Mouse (Mus musculus): Measurements from ENCODE around the gene D930048N14Rik. TPM values are rescaled to one million over a fixed set of nuclear protein-coding genes. Genes with fewer than 3 reads are reported as not detected.

Gene D930048N14Rik
- polyA plus RNA-seq, 1 experiment from 2014 or later, result 0.44 TPM

DNA sequence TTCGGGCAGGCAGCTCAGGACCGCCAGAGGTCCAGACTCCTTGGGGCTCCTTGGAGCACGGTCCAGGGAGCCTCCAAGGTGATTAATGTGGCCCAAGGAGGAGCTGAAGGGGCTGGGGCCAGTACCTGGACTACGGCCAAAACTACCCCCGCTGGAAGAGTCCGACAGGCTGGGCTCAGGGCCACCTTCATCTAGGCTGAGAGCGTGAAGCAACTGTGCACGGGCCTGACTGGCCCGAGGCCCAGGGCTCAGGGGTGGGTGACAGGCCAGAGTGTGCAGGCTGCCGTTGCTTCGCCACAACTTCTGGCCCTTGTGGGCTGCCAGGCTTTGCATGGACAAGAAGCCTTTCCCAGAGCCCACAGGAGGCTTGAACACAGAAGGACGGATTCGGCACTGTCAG, 5.5 kb upstream of the D930048N14Rik start:
- no peaks in the 10 kb centered on the region for H3K36me3 ChIP-seq (ENCODE audit: control insufficient read depth, insufficient read depth, low read length)
- H3K9ac ChIP-seq (ENCODE audit: low read length), result no peak overlapping the region
- peaks cover 1% of the 10 kb centered on the region; the same call in 1 of the 2 replicates for H3K4me1 ChIP-seq (ENCODE audit: control insufficient read depth, insufficient read depth, low read length)
- no peak for ATAC-seq
- H3K27ac ChIP-seq (ENCODE audit: low read depth, low read length), result no peak overlapping the region
- no peaks in the 10 kb centered on the region for H3K9me3 ChIP-seq (replicated peaks; ENCODE audit: control insufficient read depth, low read length)
- H3K4me3 ChIP-seq (ENCODE audit: low read depth, low read length), result no peak overlapping the region
- no peak overlapping the region for H3K4me2 ChIP-seq (ENCODE audit: low read length)
- 73% methylated on average over 13 of the region's 13 CpGs for WGBS
- H3K27me3 ChIP-seq (replicated peaks; ENCODE audit: control insufficient read depth, insufficient read depth, low read length), result 0 out of 2 replicates have a peak, but pooled peaks cover 3% of the 10 kb centered on the region
- DNase-seq (ENCODE audit: low spot score), result no peak

DNA sequence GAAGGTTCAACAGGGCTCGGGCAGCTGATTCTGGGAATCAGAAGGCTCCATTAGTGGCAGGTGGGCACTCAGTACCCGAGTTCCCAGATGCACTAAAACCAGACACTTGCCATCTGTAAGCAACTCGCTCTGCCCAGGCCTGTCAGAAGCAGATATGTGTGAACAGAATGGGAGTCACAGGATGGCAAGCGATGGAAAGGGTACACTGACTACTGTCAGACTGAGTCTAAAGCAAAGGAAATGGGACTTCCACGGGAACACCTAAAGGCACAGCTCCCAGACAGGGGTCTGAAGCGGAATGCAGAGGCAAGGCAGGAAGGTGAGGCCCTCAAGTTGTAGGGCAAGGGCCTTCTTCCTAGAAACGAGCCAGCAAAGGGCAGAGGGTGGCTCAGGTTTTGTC, 4.5 kb upstream of the D930048N14Rik start:
- no peak overlapping the region for H3K9ac ChIP-seq (ENCODE audit: low read length)
- H3K4me3 ChIP-seq (ENCODE audit: low read depth, low read length), result no peak overlapping the region
- DNase-seq (ENCODE audit: low spot score), result no peak
- H3K9me3 ChIP-seq (replicated peaks; ENCODE audit: control insufficient read depth, low read length), result no peaks in the 10 kb centered on the region
- no peak for ATAC-seq
- 87% methylated on average over 7 of the region's 7 CpGs for WGBS
- peaks cover 7% of the 10 kb centered on the region for H3K27me3 ChIP-seq (replicated peaks; ENCODE audit: control insufficient read depth, insufficient read depth, low read length)
- peaks cover 3% of the 10 kb centered on the region; the same call in 1 of the 2 replicates for H3K4me1 ChIP-seq (ENCODE audit: control insufficient read depth, insufficient read depth, low read length)
- H3K27ac ChIP-seq (ENCODE audit: low read depth, low read length), result no peak overlapping the region
- no peak overlapping the region for H3K4me2 ChIP-seq (ENCODE audit: low read length)
- H3K36me3 ChIP-seq (ENCODE audit: control insufficient read depth, insufficient read depth, low read length), result no peaks in the 10 kb centered on the region

DNA sequence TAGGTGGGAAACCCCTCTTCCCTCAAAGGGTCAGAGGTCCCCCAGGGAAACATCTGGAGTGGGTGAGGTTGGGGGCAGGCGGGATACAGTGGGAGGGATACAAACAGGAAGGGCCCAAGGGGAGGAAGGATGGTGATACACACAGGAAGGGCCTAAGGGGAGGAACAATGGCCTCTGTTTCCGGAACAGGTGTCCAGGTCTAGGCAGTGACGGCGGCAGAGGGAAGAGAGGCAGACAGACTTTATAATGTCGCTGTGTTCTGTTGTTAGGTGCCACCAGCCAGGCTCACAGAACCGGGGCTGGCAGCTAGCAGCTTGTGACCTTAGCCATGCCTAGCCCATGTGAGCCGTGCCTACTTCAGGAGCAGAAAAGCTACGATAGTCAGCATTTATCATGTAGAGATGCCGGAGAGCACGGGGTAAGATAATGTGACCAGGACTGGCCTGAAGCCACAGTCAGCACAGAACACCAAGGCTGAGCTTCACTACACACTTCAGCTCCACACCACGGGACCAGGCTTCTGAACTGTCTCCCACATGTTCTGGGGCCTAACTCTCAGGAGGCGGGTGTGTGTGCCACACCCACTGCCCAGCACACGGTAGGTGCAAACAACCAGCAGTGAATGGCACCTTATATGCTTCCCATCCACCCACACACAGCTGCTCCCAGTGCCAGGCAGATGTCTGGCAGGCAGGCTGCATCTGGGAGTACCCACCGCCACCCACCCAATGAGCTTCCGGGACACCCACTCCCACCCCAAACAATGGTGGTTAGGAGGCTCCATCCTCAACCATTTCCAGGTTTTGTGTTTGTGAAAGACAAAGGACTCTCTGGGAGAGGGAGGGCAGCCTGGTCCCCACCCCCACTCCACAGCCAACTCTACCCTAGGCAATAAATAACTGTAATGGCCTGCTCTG, 3.7 kb upstream of the D930048N14Rik start:
- 87% methylated on average over 15 of the region's 15 CpGs for WGBS
- peaks cover 3% of the 10 kb centered on the region; the same call in 1 of the 2 replicates for H3K4me1 ChIP-seq (ENCODE audit: control insufficient read depth, insufficient read depth, low read length)

DNA sequence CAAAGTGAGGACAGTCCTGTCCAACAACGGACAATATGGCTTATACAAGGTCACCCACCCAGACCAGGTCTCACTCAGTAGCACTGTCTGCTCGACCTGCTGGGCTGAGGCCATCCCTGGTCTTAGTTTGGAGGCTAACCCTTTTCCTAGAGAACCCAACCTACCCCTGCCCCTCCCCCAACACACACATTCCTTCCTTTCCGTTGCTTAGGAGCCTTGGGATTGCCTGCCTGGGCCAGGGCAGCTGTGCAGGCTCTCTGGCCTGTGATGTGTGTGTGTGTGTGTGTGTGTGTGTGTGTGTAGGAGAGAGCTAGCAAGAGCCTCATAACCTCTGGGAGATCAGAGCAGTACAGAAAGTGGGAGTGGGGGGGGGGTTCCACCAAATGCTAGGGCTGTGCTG, 2.2 kb upstream of the D930048N14Rik start:
- no peak overlapping the region for H3K27ac ChIP-seq (ENCODE audit: low read depth, low read length)
- H3K9ac ChIP-seq (ENCODE audit: low read length), result no peak overlapping the region

More for the DNA sequence above, 3.7 kb upstream of the D930048N14Rik start:
- H3K36me3 ChIP-seq (ENCODE audit: control insufficient read depth, insufficient read depth, low read length), result no peaks in the 10 kb centered on the region
- H3K27ac ChIP-seq (ENCODE audit: low read depth, low read length), result 0 out of 2 replicates have a peak overlapping the region, but pooled peaks have one; percentile 14
- no peak for DNase-seq (ENCODE audit: low spot score)
- H3K4me2 ChIP-seq (ENCODE audit: low read length), result no peak overlapping the region
- no peaks in the 10 kb centered on the region for H3K9me3 ChIP-seq (replicated peaks; ENCODE audit: control insufficient read depth, low read length)
- no peak for ATAC-seq
- no peak overlapping the region for H3K4me3 ChIP-seq (ENCODE audit: low read depth, low read length)
- H3K9ac ChIP-seq (ENCODE audit: low read length), result no peak overlapping the region
- peaks cover 13% of the 10 kb centered on the region for H3K27me3 ChIP-seq (replicated peaks; ENCODE audit: control insufficient read depth, insufficient read depth, low read length)

DNA sequence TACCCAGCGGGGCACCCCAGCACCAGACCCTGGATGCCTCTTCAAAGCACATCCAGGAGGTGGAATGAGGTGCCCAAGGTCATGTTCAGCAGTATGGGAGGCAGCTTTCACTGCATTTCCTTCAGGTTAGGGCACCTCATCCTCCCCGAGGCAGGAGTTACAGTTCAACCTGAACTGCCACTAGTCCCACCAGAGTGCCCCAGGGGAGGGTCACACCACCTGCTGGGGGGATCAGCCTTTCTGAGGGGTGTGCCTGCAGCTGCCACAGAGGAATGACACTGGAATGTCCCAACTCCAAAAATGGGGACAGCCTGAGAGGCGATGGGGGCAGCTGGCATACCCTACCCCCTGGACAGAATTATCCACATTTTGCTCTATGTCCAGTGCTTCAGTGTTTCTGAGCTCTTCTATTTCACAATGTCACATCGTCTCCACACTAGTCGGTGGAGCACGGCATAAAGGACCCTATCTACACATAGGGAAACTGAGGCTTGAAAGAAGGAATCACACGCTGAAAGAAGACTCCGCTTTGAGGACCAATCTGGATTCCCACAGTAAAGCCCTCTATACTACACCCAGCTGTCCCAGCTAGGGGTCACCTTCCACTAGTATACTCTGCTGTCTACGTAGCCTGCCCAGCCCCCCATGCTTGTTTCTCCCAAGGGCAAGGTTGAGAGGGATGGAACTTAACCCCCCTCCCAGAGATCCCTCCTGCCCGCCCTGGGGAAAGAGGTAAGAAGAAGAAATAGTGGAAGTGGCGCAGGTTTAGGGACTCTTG, 1.5 kb upstream of the D930048N14Rik start:
- ATAC-seq, result no peak
- no peaks in the 10 kb centered on the region for H3K9me3 ChIP-seq (replicated peaks; ENCODE audit: control insufficient read depth, low read length)
- H3K9ac ChIP-seq (ENCODE audit: low read length), result 0 out of 2 replicates have a peak overlapping the region, but pooled peaks have one; percentile 67
- peaks cover 3% of the 10 kb centered on the region; the same call in 1 of the 2 replicates for H3K4me1 ChIP-seq (ENCODE audit: control insufficient read depth, insufficient read depth, low read length)
- H3K4me2 ChIP-seq (ENCODE audit: low read length), result peak overlapping the region; percentile 93; the same call in 1 of the 2 replicates
- H3K36me3 ChIP-seq (ENCODE audit: control insufficient read depth, insufficient read depth, low read length), result no peaks in the 10 kb centered on the region
- peak overlapping the region; percentile 54; the same call in 1 of the 2 replicates for H3K4me3 ChIP-seq (ENCODE audit: low read depth, low read length)
- no peak overlapping the region for H3K27ac ChIP-seq (ENCODE audit: low read depth, low read length)
- 34% methylated on average over 11 of the region's 11 CpGs for WGBS
- peaks cover 13% of the 10 kb centered on the region for H3K27me3 ChIP-seq (replicated peaks; ENCODE audit: control insufficient read depth, insufficient read depth, low read length)
- DNase-seq (ENCODE audit: low spot score), result no peak

More for the DNA sequence above, 2.2 kb upstream of the D930048N14Rik start:
- WGBS, result 11% methylated on average over 3 of the region's 3 CpGs
- no peaks in the 10 kb centered on the region for H3K9me3 ChIP-seq (replicated peaks; ENCODE audit: control insufficient read depth, low read length)
- peaks cover 3% of the 10 kb centered on the region; the same call in 1 of the 2 replicates for H3K4me1 ChIP-seq (ENCODE audit: control insufficient read depth, insufficient read depth, low read length)
- DNase-seq (ENCODE audit: low spot score) (no peak), ATAC-seq (no peak)
- no peak overlapping the region for H3K4me3 ChIP-seq (ENCODE audit: low read depth, low read length)
- H3K4me2 ChIP-seq (ENCODE audit: low read length), result peak overlapping the region; percentile 12; the same call in 1 of the 2 replicates
- H3K27me3 ChIP-seq (replicated peaks; ENCODE audit: control insufficient read depth, insufficient read depth, low read length), result peaks cover 13% of the 10 kb centered on the region
- H3K36me3 ChIP-seq (ENCODE audit: control insufficient read depth, insufficient read depth, low read length), result no peaks in the 10 kb centered on the region

DNA sequence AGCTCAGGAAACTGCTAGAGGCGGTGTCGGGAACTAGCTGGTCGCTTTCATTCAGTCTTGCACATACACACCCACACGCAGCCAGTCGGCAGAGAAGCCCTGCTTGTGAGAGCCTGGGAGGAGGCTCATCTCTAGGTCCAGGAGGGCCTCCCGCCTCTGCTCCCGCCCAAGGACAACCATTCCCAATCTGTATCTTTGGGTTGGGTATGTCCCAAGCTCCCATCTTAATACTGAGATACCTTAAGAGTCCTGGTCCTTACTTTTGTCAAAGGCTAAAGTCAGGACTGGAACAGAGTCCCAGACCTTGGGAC, 910 bp upstream of the D930048N14Rik start:
- Histone ChIP-seq H3K27ac (ENCODE audit: low read depth, low read length) (no peak overlapping the region), H3K4me3 (ENCODE audit: low read depth, low read length) (peak overlapping the region; percentile 54), H3K4me2 (ENCODE audit: low read length) (peak overlapping the region; percentile 93), H3K9ac (ENCODE audit: low read length) (peak overlapping the region; percentile 67), H3K27me3 (replicated peaks; ENCODE audit: control insufficient read depth, insufficient read depth, low read length) (peaks cover 13% of the 10 kb centered on the region), H3K9me3 (replicated peaks; ENCODE audit: control insufficient read depth, low read length) (no peaks in the 10 kb centered on the region), H3K36me3 (ENCODE audit: control insufficient read depth, insufficient read depth, low read length) (no peaks in the 10 kb centered on the region), H3K4me1 (ENCODE audit: control insufficient read depth, insufficient read depth, low read length) (peaks cover 3% of the 10 kb centered on the region; the same call in 1 of the 2 replicates)
- peak; percentile 3; the same call in 1 of the 2 replicates for ATAC-seq
- no peak for DNase-seq (ENCODE audit: low spot score)
- WGBS, result 7% methylated on average over 7 of the region's 7 CpGs

DNA sequence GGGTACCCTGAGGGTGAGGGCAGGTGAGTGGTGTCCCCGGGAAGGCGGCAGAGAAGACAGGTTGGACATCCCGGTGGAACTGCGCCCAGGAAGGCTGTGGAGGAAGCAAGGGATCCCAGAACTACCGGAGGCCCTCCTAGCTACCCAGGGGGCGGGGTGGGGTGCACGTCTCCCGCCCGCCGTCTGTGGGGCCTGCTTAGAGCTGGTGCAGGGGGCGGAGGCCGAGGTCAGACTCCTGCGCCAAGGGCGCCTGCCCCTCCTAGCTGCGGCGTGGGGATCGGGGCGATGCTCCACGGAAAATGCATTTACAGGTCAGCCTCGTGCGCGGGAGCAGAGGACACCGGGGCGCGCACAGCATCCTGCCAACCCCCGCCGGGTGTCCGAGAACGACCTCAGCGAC, 493 bp upstream of the D930048N14Rik start:
- H3K9me3 ChIP-seq (replicated peaks; ENCODE audit: control insufficient read depth, low read length), result no peaks in the 10 kb centered on the region
- peak; percentile 19 for ATAC-seq
- no peak for DNase-seq (ENCODE audit: low spot score)
- H3K27ac ChIP-seq (ENCODE audit: low read depth, low read length), result no peak overlapping the region
- H3K4me2 ChIP-seq (ENCODE audit: low read length), result peak overlapping the region; percentile 93
- H3K27me3 ChIP-seq (replicated peaks; ENCODE audit: control insufficient read depth, insufficient read depth, low read length), result peaks cover 13% of the 10 kb centered on the region
- WGBS, result 0% methylated on average over 28 of the region's 30 CpGs
- H3K9ac ChIP-seq (ENCODE audit: low read length), result peak overlapping the region; percentile 67
- peaks cover 3% of the 10 kb centered on the region; the same call in 1 of the 2 replicates for H3K4me1 ChIP-seq (ENCODE audit: control insufficient read depth, insufficient read depth, low read length)
- peak overlapping the region; percentile 54 for H3K4me3 ChIP-seq (ENCODE audit: low read depth, low read length)
- H3K36me3 ChIP-seq (ENCODE audit: control insufficient read depth, insufficient read depth, low read length), result no peaks in the 10 kb centered on the region

DNA sequence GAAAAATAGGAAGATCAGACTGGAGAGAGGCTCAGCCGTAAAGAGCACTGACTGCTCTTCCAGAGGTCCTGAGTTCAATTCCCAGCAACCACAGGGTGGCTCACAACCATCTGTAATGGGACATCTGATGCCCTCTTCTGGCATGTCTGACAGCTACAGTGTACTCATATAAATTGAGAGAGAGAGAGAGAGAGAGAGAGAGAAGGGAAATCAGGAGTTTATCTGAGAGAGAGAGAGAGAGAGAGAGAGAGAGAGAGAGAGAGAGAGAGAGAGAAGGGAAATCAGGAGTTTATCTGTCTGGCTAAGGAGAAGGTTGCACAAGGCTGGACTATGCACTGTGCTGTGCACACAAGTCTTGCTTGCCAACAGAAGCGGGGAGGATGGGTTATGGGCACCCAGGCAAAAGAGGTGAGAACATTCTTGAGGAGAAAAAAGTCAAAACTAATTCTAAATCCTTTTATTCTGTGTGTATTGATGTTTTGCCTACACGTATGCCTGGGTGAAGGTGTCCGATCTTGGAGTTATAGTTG, 2.2 kb downstream of the D930048N14Rik start:
- Histone ChIP-seq H3K36me3 (ENCODE audit: control insufficient read depth, insufficient read depth, low read length) (no peaks in the 10 kb centered on the region), H3K4me2 (ENCODE audit: low read length) (no peak overlapping the region), H3K4me3 (ENCODE audit: low read depth, low read length) (no peak overlapping the region), H3K4me1 (ENCODE audit: control insufficient read depth, insufficient read depth, low read length) (peaks cover 3% of the 10 kb centered on the region; the same call in 1 of the 2 replicates), H3K9ac (ENCODE audit: low read length) (no peak overlapping the region), H3K27ac (ENCODE audit: low read depth, low read length) (no peak overlapping the region), H3K9me3 (replicated peaks; ENCODE audit: control insufficient read depth, low read length) (no peaks in the 10 kb centered on the region), H3K27me3 (replicated peaks; ENCODE audit: control insufficient read depth, insufficient read depth, low read length) (peaks cover 13% of the 10 kb centered on the region)
- no peak for ATAC-seq
- WGBS, result 92% methylated on average over 4 of the region's 4 CpGs
- no peak for DNase-seq (ENCODE audit: low spot score)
